Mouse (Mus musculus) testis, adult 2 months (tissue): ENCODE results near the gene Sapcd1. TPM values are rescaled to one million over a fixed set of nuclear protein-coding genes. Genes with fewer than 3 reads are reported as not detected.
"Not testable (repeated sequence)": the region's sequence is repeated elsewhere in the genome, so short reads cannot be mapped to it uniquely, and the experiment has no call there.

ENCODE experiments used
- H3K27ac ChIP-seq: fragments of 200-500 bp; 2 replicates; pipeline ENCODE4 v1.5.1; 2012; ENCODE audit warnings: low read depth, low read length; ENCODE audit not compliant: control insufficient read depth, insufficient read depth
- H3K27me3 ChIP-seq: fragments of 200-500 bp; 2 replicates; pipeline ENCODE4 v1.6.1; 2012; ENCODE audit warnings: mild to moderate bottlenecking, low read length, moderate library complexity; ENCODE audit not compliant: control insufficient read depth, insufficient read depth
- H3K36me3 ChIP-seq: fragments of 200-500 bp; 2 replicates; pipeline ENCODE4 v1.6.1; 2012; ENCODE audit warnings: mild to moderate bottlenecking, low read length; ENCODE audit not compliant: control insufficient read depth, insufficient read depth
- H3K4me1 ChIP-seq: fragments of 200-500 bp; 2 replicates; pipeline ENCODE4 v1.6.1; 2012; ENCODE audit warnings: low read length; ENCODE audit not compliant: control insufficient read depth, insufficient read depth
- H3K4me3 ChIP-seq: fragments of 200-500 bp; 2 replicates; pipeline ENCODE4 v1.5.1; 2012; ENCODE audit warnings: low read depth, mild to moderate bottlenecking, low read length, moderate library complexity, mixed read lengths; ENCODE audit not compliant: control insufficient read depth
- CTCF ChIP-seq: fragments of 200-500 bp; IDR thresholded peaks from 2 replicates; pipeline ENCODE4 v1.5.1; 2012; ENCODE audit warnings: low read depth, mild to moderate bottlenecking, inconsistent platforms, low read length, moderate library complexity; ENCODE audit not compliant: control insufficient read depth, insufficient read depth, insufficient replicate concordance
- POLR2A ChIP-seq: fragments of 200-500 bp; IDR thresholded peaks from 2 replicates; pipeline ENCODE4 v1.6.1; 2012; ENCODE audit warnings: low read depth, mild to moderate bottlenecking, inconsistent platforms, low read length, moderate library complexity; ENCODE audit not compliant: control insufficient read depth
- polyA plus RNA-seq: library from polyadenylated mRNA; depleted of rRNA; stranded (reverse); fragments of >200 nt; gene quantifications from 2 replicates; pipeline ENCODE4 v1.2.3, GENCODE M21; 2012

Sapcd1 gene
- polyA plus RNA-seq, 1 experiment: 3.5 TPM

DNA sequence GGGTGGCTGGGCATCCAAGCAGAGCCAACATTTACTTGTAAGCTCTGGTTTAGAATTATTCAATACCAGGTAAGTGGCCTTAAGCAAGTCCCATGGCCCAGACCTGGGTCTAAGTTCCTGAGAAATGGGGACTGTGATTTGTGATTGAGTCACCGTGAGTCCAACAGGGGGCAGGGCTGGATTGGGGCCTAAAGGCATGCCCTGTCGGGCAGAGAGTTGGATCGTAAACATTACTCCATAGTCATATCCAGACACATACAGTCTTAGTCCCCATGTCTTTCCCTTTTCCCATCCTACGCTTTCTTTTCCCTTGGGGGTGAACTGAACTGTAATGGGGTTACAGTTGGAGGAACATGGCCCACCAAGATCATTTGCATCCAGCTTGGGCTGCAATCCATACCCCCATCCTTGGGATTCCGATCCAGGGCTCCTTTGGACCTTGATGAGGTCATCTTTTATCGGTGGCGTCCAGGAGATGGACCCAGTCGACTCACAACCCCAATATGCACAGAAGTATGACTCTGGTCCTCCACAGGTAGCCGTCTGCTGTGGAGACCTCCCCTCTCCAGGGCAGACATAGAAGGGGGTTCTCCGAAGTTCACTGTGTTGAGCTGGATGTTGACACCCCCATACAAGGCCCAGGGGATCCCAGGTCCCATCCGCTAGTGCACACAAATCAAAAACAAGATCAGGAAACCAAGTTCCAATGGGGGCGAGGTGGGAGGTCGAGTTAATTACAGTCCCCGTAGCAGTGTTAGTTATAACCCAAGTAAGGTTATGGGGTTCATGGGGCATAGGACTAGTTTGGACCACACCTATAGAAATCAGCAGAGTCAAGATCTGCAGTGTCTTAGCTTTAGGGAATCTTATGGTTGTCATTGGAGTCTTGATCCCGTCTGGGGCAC lies 29.0 kb downstream of the Sapcd1 start:
- TF ChIP-seq POLR2A (no peak), CTCF (no peak)
- Histone ChIP-seq H3K4me1 (peaks cover 13% of the 10 kb centered on the region), H3K4me3 (no peak overlapping the region), H3K27me3 (no peaks in the 10 kb centered on the region), H3K27ac (no peak overlapping the region), H3K36me3 (no peaks in the 10 kb centered on the region)

GRCm38 (mm10) chr17:34997142-34997483 lies 30.7 kb downstream of the Sapcd1 start:
- TF ChIP-seq CTCF (no peak), POLR2A (no peak)
- no peaks in the 10 kb centered on the region for H3K27me3 ChIP-seq
- no peak overlapping the region for H3K27ac ChIP-seq
- H3K4me1 ChIP-seq: peaks cover 9% of the 10 kb centered on the region
- H3K4me3 ChIP-seq: no peak overlapping the region
- no peaks in the 10 kb centered on the region for H3K36me3 ChIP-seq

DNA sequence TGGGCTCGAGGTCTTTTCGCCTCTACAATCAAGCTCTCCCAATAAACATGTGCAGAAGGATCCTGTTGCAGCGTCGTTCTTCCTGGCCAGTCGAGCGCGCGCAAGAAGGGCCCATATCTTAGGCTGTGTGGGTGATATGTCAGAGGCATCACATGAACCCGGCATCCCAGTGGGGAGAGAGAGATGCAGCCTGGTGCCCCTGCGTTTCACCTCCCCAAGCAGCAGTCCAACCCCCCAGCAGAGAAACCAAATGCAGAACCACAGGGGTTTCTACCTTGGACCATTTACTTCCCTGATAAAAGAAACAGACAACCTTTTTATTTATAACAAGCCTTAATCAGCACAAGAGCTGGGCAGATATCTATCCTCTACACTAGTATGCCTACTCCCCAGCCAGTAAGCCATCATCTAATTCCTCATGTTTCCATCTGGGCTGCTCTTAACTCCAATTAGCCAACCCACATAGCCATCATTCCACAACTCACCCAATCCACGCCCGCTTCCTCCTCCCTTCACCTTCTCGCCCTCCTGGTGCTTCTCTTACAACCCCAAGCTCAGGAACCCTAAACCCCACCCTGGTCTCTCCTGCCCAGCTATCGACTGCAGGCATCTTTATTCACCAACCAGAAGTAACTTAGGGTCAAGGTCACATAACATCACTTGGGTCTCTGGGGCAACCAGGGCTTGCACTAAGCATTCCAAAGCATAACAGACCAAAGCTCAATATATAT lies 31.2 kb downstream of the Sapcd1 start:
- Histone ChIP-seq H3K27me3 (no peaks in the 10 kb centered on the region), H3K36me3 (no peaks in the 10 kb centered on the region), H3K4me3 (no peak overlapping the region), H3K27ac (no peak overlapping the region; the same call in 1 of the 2 replicates), H3K4me1 (peaks cover 4% of the 10 kb centered on the region)
- TF ChIP-seq POLR2A (no peak), CTCF (no peak)

DNA sequence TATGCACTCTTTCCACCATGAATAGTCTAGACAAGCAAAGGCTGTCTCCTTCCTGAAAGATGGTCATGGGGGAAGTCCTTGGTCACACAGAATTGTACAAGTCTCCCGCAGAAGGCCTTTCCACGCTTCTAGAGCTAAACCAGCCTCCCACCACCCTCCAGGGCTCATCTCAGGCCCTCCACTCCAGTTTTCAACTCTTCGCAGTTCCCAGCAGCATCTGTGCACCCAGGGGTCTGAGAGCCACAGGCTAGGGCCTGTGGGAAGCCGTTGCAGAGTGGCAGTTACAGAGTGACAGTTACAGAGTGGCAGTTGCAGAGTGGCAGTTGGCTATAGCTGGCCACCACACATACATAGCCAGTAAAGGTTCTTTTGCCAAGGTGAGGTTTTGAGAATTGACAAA lies 31.9 kb downstream of the Sapcd1 start:
- H3K27ac ChIP-seq: peak overlapping the region; percentile 87
- not testable (repeated sequence) for H3K27me3 ChIP-seq, H3K4me1 ChIP-seq, H3K4me3 ChIP-seq, H3K36me3 ChIP-seq

- H3K27ac ChIP-seq, H3K36me3 ChIP-seq, H3K4me1 ChIP-seq, H3K4me3 ChIP-seq, H3K27me3 ChIP-seq: not testable (repeated sequence)
Measured at GRCm38 (mm10) chr17:34995192-34995591, 32.6 kb downstream of the Sapcd1 start.

- Histone ChIP-seq H3K27ac (no peak overlapping the region), H3K4me3 (no peak overlapping the region), H3K27me3 (no peaks in the 10 kb centered on the region), H3K4me1 (no peaks in the 10 kb centered on the region; the same call in 1 of the 2 replicates), H3K36me3 (no peaks in the 10 kb centered on the region)
- TF ChIP-seq CTCF (no peak), POLR2A (no peak)
Measured at GRCm38 (mm10) chr17:34994751-34995150, 33.1 kb downstream of the Sapcd1 start.

- Histone ChIP-seq H3K27me3 (no peaks in the 10 kb centered on the region), H3K4me1 (peaks cover 2% of the 10 kb centered on the region; the same call in 1 of the 2 replicates), H3K4me3 (no peak overlapping the region), H3K27ac (no peak overlapping the region), H3K36me3 (no peaks in the 10 kb centered on the region)
- TF ChIP-seq POLR2A: no peak
- no peak for TF ChIP-seq CTCF
Measured at GRCm38 (mm10) chr17:34984218-34984617, 43.6 kb downstream of the Sapcd1 start.

- Histone ChIP-seq H3K27me3 (no peaks in the 10 kb centered on the region), H3K36me3 (no peaks in the 10 kb centered on the region), H3K27ac (peak overlapping the region; percentile 92), H3K4me3 (peak overlapping the region; percentile 83), H3K4me1 (peaks cover 12% of the 10 kb centered on the region)
- no peak for TF ChIP-seq CTCF
Measured at GRCm38 (mm10) chr17:34982328-34982727, 45.5 kb downstream of the Sapcd1 start.
